Mouse (Mus musculus): Measurements from ENCODE around the gene Washc2.

DNA sequence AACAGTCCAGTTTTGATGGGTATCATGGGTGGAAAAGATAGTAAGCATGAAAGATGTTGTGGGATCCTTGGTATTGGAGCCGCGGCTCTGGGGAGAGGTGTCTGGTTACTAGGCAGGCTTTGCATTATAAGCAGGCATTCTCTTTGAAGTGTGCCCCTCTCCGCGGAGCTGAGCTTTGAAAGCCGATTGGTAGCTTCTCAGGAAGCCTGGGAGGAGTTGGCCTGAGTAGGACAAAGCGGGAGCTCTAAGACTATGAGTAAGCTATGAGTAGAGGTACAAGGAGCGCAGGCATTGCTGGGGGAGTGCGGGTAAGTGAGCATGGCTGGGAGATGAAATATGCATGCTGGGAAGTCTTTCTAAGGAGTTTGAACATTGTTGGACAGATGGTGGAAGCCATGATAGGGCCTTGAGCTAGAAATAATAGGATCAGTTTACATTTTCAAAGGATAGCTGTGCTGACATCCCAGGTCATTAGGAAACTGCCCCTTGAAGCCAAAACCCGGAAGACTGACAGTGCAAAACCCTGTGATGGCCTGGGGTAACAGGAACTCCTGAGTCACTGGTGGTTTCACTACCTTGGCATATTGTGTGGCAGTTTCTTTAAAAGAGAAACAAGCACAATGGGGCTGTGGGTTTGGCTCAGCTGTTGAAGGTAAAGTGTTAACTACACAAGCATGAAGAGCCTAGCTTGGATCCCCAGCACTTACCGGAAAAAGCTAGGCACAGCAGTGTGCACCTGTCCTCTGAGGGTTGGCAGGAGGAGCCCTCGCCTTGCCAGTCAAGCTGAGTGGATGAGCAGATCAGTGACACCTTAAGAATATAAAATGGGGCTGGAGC is 58.7 kb downstream of the Washc2 start:
- no peak for TF ChIP-seq EP300 (IDR thresholded peaks at IDR 0.05; ENCODE audit: low read depth)
- TF ChIP-seq CTCF (IDR thresholded peaks at IDR 0.05; ENCODE audit: low read depth) = no peak

All from liver, postnatal 0 days (tissue).